Mouse (Mus musculus) CD4-positive, CD25-positive, alpha-beta regulatory T cell (primary cell): ENCODE measurements around the gene Sirpb1c. TPM values are rescaled to one million over a fixed set of nuclear protein-coding genes. Genes with fewer than 3 reads are reported as not detected.

ENCODE experiments used
- polyA plus RNA-seq: library from polyadenylated mRNA; unstranded; fragments of 100-300 nt; shearing (Covaris generic); gene quantifications from one replicate; pipeline ENCODE4 v1.2.1, GENCODE M21; 2017

Sirpb1c gene
- polyA plus RNA-seq, result 0.26 TPM

DNA sequence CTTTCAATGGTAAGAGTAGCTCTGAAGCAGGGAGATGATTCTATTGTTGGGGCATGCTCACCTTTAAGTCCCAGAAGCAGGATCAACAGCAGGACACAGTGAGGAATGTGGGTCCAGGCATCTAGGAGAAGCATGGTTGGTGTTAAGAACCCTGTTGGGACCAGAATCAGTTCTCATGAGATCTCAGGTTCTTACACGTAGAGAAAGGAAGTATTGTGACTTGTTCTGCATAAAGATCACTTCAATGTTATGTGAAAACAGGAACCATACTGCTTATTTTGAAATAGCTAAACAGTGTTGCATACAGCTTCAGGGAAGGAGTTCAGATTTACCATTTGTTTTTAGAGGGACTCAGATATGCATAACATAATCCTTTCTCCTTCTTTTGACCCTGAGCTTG is at the start of gene Sirpb1c:
Gene Sirpb1c, minus strand, starts transcription at position 249 of the 400 bp plus-strand sequence.

Other genes with a start within 250 kb of the Sirpb1c start
- gene Gm5150, start 157.9 kb upstream of the Sirpb1c start, polyA plus RNA-seq, result not detected